Mouse (Mus musculus): ENCODE measurements around the gene Kif18b. TPM values are rescaled to one million over a fixed set of nuclear protein-coding genes. Genes with fewer than 3 reads are reported as not detected.

Kif18b gene
- polyA plus RNA-seq, 2 experiments = 7.2 to 24.5 TPM

- ATAC-seq (ENCODE audit: low FRiP score, low read depth) (no peak), DNase-seq (ENCODE audit: low spot score) (no peak)
- H3K4me3 ChIP-seq (replicated peaks; ENCODE audit: low read length) = no peak overlapping the region
- no peaks in the 10 kb centered on the region for H3K27me3 ChIP-seq (ENCODE audit: control insufficient read depth, insufficient read depth, low read length)
- no peak overlapping the region for H3K4me2 ChIP-seq (replicated peaks; ENCODE audit: low read depth, low read length, severe bottlenecking)
- 89% methylated on average over 8 of the region's 8 CpGs for WGBS
- no peaks in the 10 kb centered on the region for H3K4me1 ChIP-seq (ENCODE audit: control insufficient read depth, insufficient read depth, low read length)
- H3K9ac ChIP-seq (ENCODE audit: low read depth, low read length, severe bottlenecking) = no peak overlapping the region
- no peaks in the 10 kb centered on the region for H3K36me3 ChIP-seq (ENCODE audit: control insufficient read depth, insufficient read depth, low read length)
- TF ChIP-seq POLR2A (IDR thresholded peaks at IDR 0.05; ENCODE audit: borderline replicate concordance, extremely low read depth, insufficient read depth, insufficient read length) = no peak
- no peak overlapping the region for H3K27ac ChIP-seq (replicated peaks; ENCODE audit: low read depth, low read length)
- no peaks in the 10 kb centered on the region for H3K9me3 ChIP-seq (ENCODE audit: control insufficient read depth, low read length)
Observed at GRCm38 (mm10) chr11:102957692-102958091, 32.8 kb upstream of the Kif18b start.

GRCm38 (mm10) chr11:102956962-102957614 is 32.2 kb upstream of the Kif18b start:
- H3K4me1 ChIP-seq (ENCODE audit: control insufficient read depth, insufficient read depth, low read length) = no peaks in the 10 kb centered on the region
- WGBS = 45% methylated on average over 16 of the region's 16 CpGs
- H3K9me3 ChIP-seq (ENCODE audit: control insufficient read depth, low read length) = no peaks in the 10 kb centered on the region
- H3K9ac ChIP-seq (ENCODE audit: low read depth, low read length, severe bottlenecking) = peak overlapping the region; percentile 25; the same call in 1 of the 2 replicates
- DNase-seq (ENCODE audit: low spot score) (peak; percentile 22), ATAC-seq (ENCODE audit: low FRiP score, low read depth) (peak; percentile 72; the same call in 1 of the 2 replicates)
- H3K4me3 ChIP-seq (replicated peaks; ENCODE audit: low read length) = no peak overlapping the region
- H3K27me3 ChIP-seq (ENCODE audit: control insufficient read depth, insufficient read depth, low read length) = no peaks in the 10 kb centered on the region
- TF ChIP-seq POLR2A (IDR thresholded peaks at IDR 0.05; ENCODE audit: borderline replicate concordance, extremely low read depth, insufficient read depth, insufficient read length) = no peak
- no peak overlapping the region for H3K4me2 ChIP-seq (replicated peaks; ENCODE audit: low read depth, low read length, severe bottlenecking)
- no peak overlapping the region for H3K27ac ChIP-seq (replicated peaks; ENCODE audit: low read depth, low read length)
- H3K36me3 ChIP-seq (ENCODE audit: control insufficient read depth, insufficient read depth, low read length) = no peaks in the 10 kb centered on the region

- no peak for DNase-seq (ENCODE audit: low spot score)
Observed at GRCm38 (mm10) chr11:102952922-102953321, 28.0 kb upstream of the Kif18b start.

GRCm38 (mm10) chr11:102948043-102948961 is 23.4 kb upstream of the Kif18b start:
- Histone ChIP-seq H3K4me3 (replicated peaks; ENCODE audit: low read length) (peak overlapping the region; percentile 49), H3K27ac (replicated peaks; ENCODE audit: low read depth, low read length) (no peak overlapping the region), H3K36me3 (ENCODE audit: control insufficient read depth, insufficient read depth, low read length) (no peaks in the 10 kb centered on the region), H3K4me1 (ENCODE audit: control insufficient read depth, insufficient read depth, low read length) (peaks cover 27% of the 10 kb centered on the region), H3K9ac (ENCODE audit: low read depth, low read length, severe bottlenecking) (peak overlapping the region; percentile 56), H3K4me2 (replicated peaks; ENCODE audit: low read depth, low read length, severe bottlenecking) (peak overlapping the region; percentile 73), H3K9me3 (ENCODE audit: control insufficient read depth, low read length) (no peaks in the 10 kb centered on the region), H3K27me3 (ENCODE audit: control insufficient read depth, insufficient read depth, low read length) (peaks cover 79% of the 10 kb centered on the region)
- TF ChIP-seq POLR2A (IDR thresholded peaks at IDR 0.05; ENCODE audit: borderline replicate concordance, extremely low read depth, insufficient read depth, insufficient read length) = no peak
- ATAC-seq (ENCODE audit: low FRiP score, low read depth) (no peak), DNase-seq (ENCODE audit: low spot score) (peak; percentile 34)
- 2% methylated on average over 51 of the region's 51 CpGs for WGBS

More at GRCm38 (mm10) chr11:102952922-102953321, 28.0 kb upstream of the Kif18b start:
- no peak overlapping the region for H3K4me2 ChIP-seq (replicated peaks; ENCODE audit: low read depth, low read length, severe bottlenecking)
- no peaks in the 10 kb centered on the region for H3K9me3 ChIP-seq (ENCODE audit: control insufficient read depth, low read length)
- H3K9ac ChIP-seq (ENCODE audit: low read depth, low read length, severe bottlenecking) = no peak overlapping the region
- H3K27me3 ChIP-seq (ENCODE audit: control insufficient read depth, insufficient read depth, low read length) = peaks cover 33% of the 10 kb centered on the region
- TF ChIP-seq POLR2A (IDR thresholded peaks at IDR 0.05; ENCODE audit: borderline replicate concordance, extremely low read depth, insufficient read depth, insufficient read length) = no peak
- no peaks in the 10 kb centered on the region for H3K36me3 ChIP-seq (ENCODE audit: control insufficient read depth, insufficient read depth, low read length)
- no peak overlapping the region for H3K4me3 ChIP-seq (replicated peaks; ENCODE audit: low read length)
- WGBS = 30% methylated on average over 6 of the region's 6 CpGs
- H3K27ac ChIP-seq (replicated peaks; ENCODE audit: low read depth, low read length) = no peak overlapping the region
- H3K4me1 ChIP-seq (ENCODE audit: control insufficient read depth, insufficient read depth, low read length) = peaks cover 7% of the 10 kb centered on the region; the same call in 1 of the 2 replicates
- no peak for ATAC-seq (ENCODE audit: low FRiP score, low read depth)

- no peak for TF ChIP-seq POLR2A (IDR thresholded peaks at IDR 0.05; ENCODE audit: borderline replicate concordance, extremely low read depth, insufficient read depth, insufficient read length)
- Histone ChIP-seq H3K27ac (replicated peaks; ENCODE audit: low read depth, low read length) (no peak overlapping the region), H3K4me3 (replicated peaks; ENCODE audit: low read length) (peak overlapping the region; percentile 37), H3K9ac (ENCODE audit: low read depth, low read length, severe bottlenecking) (no peak overlapping the region), H3K27me3 (ENCODE audit: control insufficient read depth, insufficient read depth, low read length) (peaks cover 90% of the 10 kb centered on the region), H3K36me3 (ENCODE audit: control insufficient read depth, insufficient read depth, low read length) (no peaks in the 10 kb centered on the region), H3K9me3 (ENCODE audit: control insufficient read depth, low read length) (no peaks in the 10 kb centered on the region), H3K4me1 (ENCODE audit: control insufficient read depth, insufficient read depth, low read length) (peaks cover 27% of the 10 kb centered on the region), H3K4me2 (replicated peaks; ENCODE audit: low read depth, low read length, severe bottlenecking) (peak overlapping the region; percentile 66)
- no peak for DNase-seq (ENCODE audit: low spot score)
- ATAC-seq (ENCODE audit: low FRiP score, low read depth) = 0 out of 2 replicates have a peak, but pooled peaks have one; percentile 1
- 8% methylated on average over 8 of the region's 8 CpGs for WGBS
Observed at GRCm38 (mm10) chr11:102946992-102947343, 22.0 kb upstream of the Kif18b start.
